Mouse (Mus musculus) lung, embryonic 16.5 days (tissue): Measurements from ENCODE around the gene Cramp1l. TPM values are rescaled to one million over a fixed set of nuclear protein-coding genes. Genes with fewer than 3 reads are reported as not detected.
"Not testable (repeated sequence)": the region's sequence is repeated elsewhere in the genome, so short reads cannot be mapped to it uniquely, and the experiment has no call there.

Source experiments
- ATAC-seq: fragments of 200-750 bp; cut with Nextera tagmentation; 2 replicates; pipeline ENCODE4 v1.8.0; 2017; ENCODE audit warnings: low read depth, mild to moderate bottlenecking, moderate library complexity
- H3K27ac ChIP-seq: fragments of 300-500 bp; sonication (generic); 2 replicates; pipeline ENCODE4 v1.5.1; 2014; ENCODE audit warnings: mild to moderate bottlenecking, control low read depth, low read length
- H3K27me3 ChIP-seq: fragments of 300-500 bp; sonication (generic); 2 replicates; pipeline ENCODE4 v1.6.1; 2014; ENCODE audit warnings: low read depth, low read length, mixed read lengths; ENCODE audit not compliant: control insufficient read depth, insufficient read depth
- H3K36me3 ChIP-seq: fragments of 300-500 bp; sonication (generic); 2 replicates; pipeline ENCODE4 v1.6.1; 2014; ENCODE audit warnings: low read length; ENCODE audit not compliant: control insufficient read depth, insufficient read depth
- H3K4me1 ChIP-seq: fragments of 300-500 bp; sonication (generic); replicated peaks from 2 replicates; pipeline ENCODE4 v1.6.1; 2014; ENCODE audit warnings: low read length, mixed read lengths; ENCODE audit not compliant: control insufficient read depth, insufficient read depth
- H3K4me2 ChIP-seq: fragments of 300-500 bp; sonication (generic); 2 replicates; pipeline ENCODE4 v1.6.1; 2014; ENCODE audit warnings: low read depth, low read length, control low read depth
- H3K4me3 ChIP-seq: fragments of 300-500 bp; sonication (generic); 2 replicates; pipeline ENCODE4 v1.5.1; 2014; ENCODE audit warnings: mild to moderate bottlenecking, low read length, control low read depth
- H3K9ac ChIP-seq: fragments of 300-500 bp; sonication (generic); 2 replicates; pipeline ENCODE4 v1.6.1; 2014; ENCODE audit warnings: low read length, control low read depth
- H3K9me3 ChIP-seq: fragments of 300-500 bp; sonication (generic); 2 replicates; pipeline ENCODE4 v1.6.1; 2016; ENCODE audit warnings: low read length; ENCODE audit not compliant: control insufficient read depth
- WGBS: fragments of 180-500 bp; shearing (Covaris S2); extraction: QIAGEN DNeasy Blood & Tissue Kit; methylation state at CpG from one replicate; pipeline ENCODE4 v1.1.7; 2014; 5-methylcytosine and 5-hydroxymethylcytosine counted together
- polyA plus RNA-seq: library from polyadenylated mRNA; unstranded; fragments of >200 nt; fragmentation: Nextera tagmentation; extraction: Ambion mirVana; gene quantifications from 2 replicates; pipeline ENCODE4 v1.2.1, GENCODE M21; 2015

Gene Cramp1l
- polyA plus RNA-seq, 1 experiment from 2014 or later = 5.7 TPM

GRCm38 (mm10) chr17:24942453-24942852 is 73.1 kb downstream of the Cramp1l start:
- not testable (repeated sequence) for H3K4me1 ChIP-seq, H3K4me3 ChIP-seq, H3K27me3 ChIP-seq, H3K27ac ChIP-seq, H3K9me3 ChIP-seq, H3K9ac ChIP-seq, H3K4me2 ChIP-seq
- WGBS = 6% methylated on average over 2 of the region's 2 CpGs
- H3K36me3 ChIP-seq = peaks cover 11% of the 10 kb centered on the region
- ATAC-seq = peak; percentile 59; the same call in 1 of the 2 replicates

GRCm38 (mm10) chr17:24937266-24937665 is 78.3 kb downstream of the Cramp1l start:
- Histone ChIP-seq H3K4me1 (peaks cover 16% of the 10 kb centered on the region), H3K4me3 (peak overlapping the region; percentile 99), H3K27me3 (no peaks in the 10 kb centered on the region), H3K4me2 (peak overlapping the region; percentile 86), H3K27ac (peak overlapping the region; percentile 85), H3K9me3 (no peaks in the 10 kb centered on the region), H3K9ac (peak overlapping the region; percentile 93), H3K36me3 (no peaks in the 10 kb centered on the region)
- 40% methylated on average over 6 of the region's 6 CpGs for WGBS
- no peak for ATAC-seq

GRCm38 (mm10) chr17:24936259-24937237 is 79.0 kb downstream of the Cramp1l start, which contains the start of gene Mapk8ip3:
Mapk8ip3 (minus strand) TSS chr17:24936977.
- ATAC-seq = peak; percentile 99
- Histone ChIP-seq H3K27me3 (no peaks in the 10 kb centered on the region), H3K4me3 (peak within 1 kb of the TSS; percentile 99), H3K4me1 (peaks cover 16% of the 10 kb centered on the region), H3K27ac (peak within 1 kb of the TSS; percentile 85), H3K36me3 (no peaks in the 10 kb centered on the region), H3K4me2 (peak within 1 kb of the TSS; percentile 86), H3K9me3 (no peaks in the 10 kb centered on the region), H3K9ac (peak within 1 kb of the TSS; percentile 93)
- under 1% methylated on average over 76 of the region's 78 CpGs for WGBS

- H3K36me3 ChIP-seq = peaks cover 2% of the 10 kb centered on the region; the same call in 1 of the 2 replicates
- no peaks in the 10 kb centered on the region for H3K27me3 ChIP-seq
- H3K4me3 ChIP-seq = peak overlapping the region; percentile 99
- H3K27ac ChIP-seq = no peak overlapping the region
- no peak for ATAC-seq
- H3K4me2 ChIP-seq = peak overlapping the region; percentile 86
- no peaks in the 10 kb centered on the region for H3K9me3 ChIP-seq
- H3K9ac ChIP-seq = peak overlapping the region; percentile 93
- H3K4me1 ChIP-seq = peaks cover 16% of the 10 kb centered on the region
Observed at GRCm38 (mm10) chr17:24935666-24936065, 79.9 kb downstream of the Cramp1l start.

- WGBS = 57% methylated on average over 4 of the region's 4 CpGs
- Histone ChIP-seq H3K9me3 (no peaks in the 10 kb centered on the region), H3K36me3 (peaks cover 2% of the 10 kb centered on the region; the same call in 1 of the 2 replicates), H3K9ac (peak overlapping the region; percentile 93), H3K4me2 (peak overlapping the region; percentile 86), H3K4me3 (peak overlapping the region; percentile 99), H3K27me3 (no peaks in the 10 kb centered on the region), H3K4me1 (peaks cover 16% of the 10 kb centered on the region), H3K27ac (no peak overlapping the region)
- no peak for ATAC-seq
Observed at GRCm38 (mm10) chr17:24934926-24935325, 80.7 kb downstream of the Cramp1l start.

GRCm38 (mm10) chr17:24933163-24933562 is 82.4 kb downstream of the Cramp1l start:
- 69% methylated on average over 4 of the region's 4 CpGs for WGBS
- Histone ChIP-seq H3K4me2 (no peak overlapping the region), H3K27ac (no peak overlapping the region), H3K9ac (no peak overlapping the region), H3K27me3 (no peaks in the 10 kb centered on the region), H3K9me3 (no peaks in the 10 kb centered on the region), H3K36me3 (peaks cover 2% of the 10 kb centered on the region; the same call in 1 of the 2 replicates), H3K4me1 (peaks cover 16% of the 10 kb centered on the region), H3K4me3 (no peak overlapping the region)
- ATAC-seq = no peak

- Histone ChIP-seq H3K36me3 (peaks cover 3% of the 10 kb centered on the region), H3K27me3 (no peaks in the 10 kb centered on the region), H3K9ac (no peak overlapping the region), H3K27ac (no peak overlapping the region), H3K4me2 (no peak overlapping the region), H3K9me3 (no peaks in the 10 kb centered on the region), H3K4me3 (no peak overlapping the region), H3K4me1 (peaks cover 16% of the 10 kb centered on the region)
- ATAC-seq = no peak
- 85% methylated on average over 4 of the region's 4 CpGs for WGBS
Observed at GRCm38 (mm10) chr17:24932431-24932830, 83.2 kb downstream of the Cramp1l start.

- ATAC-seq = no peak
- no peak overlapping the region for H3K4me3 ChIP-seq
- H3K27me3 ChIP-seq = no peaks in the 10 kb centered on the region
- H3K4me1 ChIP-seq = peaks cover 2% of the 10 kb centered on the region
- no peaks in the 10 kb centered on the region for H3K9me3 ChIP-seq
- H3K36me3 ChIP-seq = peaks cover 9% of the 10 kb centered on the region
- H3K27ac ChIP-seq = no peak overlapping the region
- H3K4me2 ChIP-seq = no peak overlapping the region
- no peak overlapping the region for H3K9ac ChIP-seq
- WGBS = 80% methylated on average over 1 of the region's 1 CpGs
Observed at GRCm38 (mm10) chr17:24929506-24929905, 86.1 kb downstream of the Cramp1l start.

GRCm38 (mm10) chr17:24923246-24923645 is 92.3 kb downstream of the Cramp1l start:
- no peak for ATAC-seq
- 90% methylated on average over 1 of the region's 1 CpGs for WGBS
- Histone ChIP-seq H3K4me3 (no peak overlapping the region), H3K9ac (no peak overlapping the region), H3K27ac (no peak overlapping the region), H3K4me2 (no peak overlapping the region), H3K4me1 (no peaks in the 10 kb centered on the region), H3K9me3 (no peaks in the 10 kb centered on the region), H3K36me3 (peaks cover 48% of the 10 kb centered on the region), H3K27me3 (no peaks in the 10 kb centered on the region)
